Mouse (Mus musculus) MEL (cell line): ENCODE measurements around the gene Extl1. TPM values are rescaled to one million over a fixed set of nuclear protein-coding genes. Genes with fewer than 3 reads are reported as not detected.
"Not testable (repeated sequence)": the region's sequence is repeated elsewhere in the genome, so short reads cannot be mapped to it uniquely, and the experiment has no call there.

Source experiments
- DNase-seq: peaks from one replicate; pipeline ENCODE4 v3.0.0; 2011; ENCODE audit warnings: low read depth, low spot score
- H3K27ac ChIP-seq: 2 replicates; pipeline ENCODE4 v1.5.1; 2012; ENCODE audit warnings: low read depth, mild to moderate bottlenecking, control low read depth, low read length, moderate library complexity; ENCODE audit not compliant: control insufficient read depth
- H3K27me3 ChIP-seq, 2 experiments: fragments of 150-350 bp in 1 of 2; sonication (generic) in 1 of 2; 2 replicates each; pipeline ENCODE4 v1.6.1; 2012; ENCODE audit warnings: low read length in 2 of 2, mild to moderate bottlenecking in 2 of 2, improper control_type of control experiment in 1 of 2, moderate library complexity in 1 of 2; ENCODE audit not compliant: insufficient read depth in 2 of 2, control insufficient read depth in 1 of 2
- H3K36me3 ChIP-seq, 2 experiments: 2 replicates each; pipeline ENCODE4 v1.6.1; 2012 to 2014; ENCODE audit warnings: low read length in 2 of 2, improper control_type of control experiment in 1 of 2, inconsistent platforms in 1 of 2, mild to moderate bottlenecking in 1 of 2; ENCODE audit not compliant: insufficient read depth in 2 of 2, control insufficient read depth in 1 of 2
- H3K4me1 ChIP-seq, 2 experiments: fragments of 150-350 bp in 1 of 2; sonication (generic) in 1 of 2; 2 replicates each; pipeline ENCODE4 v1.6.1; 2012; ENCODE audit warnings: low read length in 2 of 2, improper control_type of control experiment in 1 of 2, mild to moderate bottlenecking in 1 of 2; ENCODE audit not compliant: insufficient read depth in 2 of 2, control insufficient read depth in 1 of 2
- H3K4me3 ChIP-seq, 2 experiments: fragments of 150-350 bp in 1 of 2; sonication (generic) in 1 of 2; 2 replicates each; pipeline ENCODE4 v1.5.1; 2012; ENCODE audit warnings: low read depth in 2 of 2, low read length in 2 of 2, mild to moderate bottlenecking in 2 of 2, moderate library complexity in 2 of 2, control low read depth in 1 of 2, improper control_type of control experiment in 1 of 2; ENCODE audit not compliant: control insufficient read depth in 1 of 2, insufficient read depth in 1 of 2
- H3K79me2 ChIP-seq: 2 replicates; pipeline ENCODE4 v1.6.1; 2012; ENCODE audit warnings: mild to moderate bottlenecking, low read length, moderate library complexity; ENCODE audit not compliant: control insufficient read depth, poor library complexity, insufficient read depth
- H3K9ac ChIP-seq: 2 replicates; pipeline ENCODE4 v1.6.1; 2012; ENCODE audit warnings: low read depth, mild to moderate bottlenecking, control low read depth, low read length, moderate library complexity; ENCODE audit not compliant: control insufficient read depth, poor library complexity, severe bottlenecking
- H3K9me3 ChIP-seq: fragments of 150-350 bp; sonication (generic); replicated peaks from 2 replicates; pipeline ENCODE4 v1.6.1; 2012; ENCODE audit warnings: mild to moderate bottlenecking, low read length, improper control_type of control experiment, moderate library complexity; ENCODE audit not compliant: insufficient read depth
- CTCF ChIP-seq, 3 experiments: IDR thresholded peaks in 2 of 3; conservative IDR thresholded peaks in 1 of 3; 2 replicates each; pipeline ENCODE4 v1.5.1; 2011 to 2012; ENCODE audit warnings: low read length in 3 of 3, low read depth in 2 of 3, mild to moderate bottlenecking in 2 of 3, improper control_type of control experiment in 1 of 3, inconsistent platforms in 1 of 3, mixed read lengths in 1 of 3, moderate library complexity in 1 of 3; ENCODE audit not compliant: control insufficient read depth in 1 of 3, insufficient read depth in 1 of 3, poor library complexity in 1 of 3, severe bottlenecking in 1 of 3
- EP300 ChIP-seq, 2 experiments: IDR thresholded peaks; 2 replicates each; pipeline ENCODE4 v1.6.1; 2011; ENCODE audit warnings: improper control_type of control experiment in 2 of 2, low read length in 2 of 2, low read depth in 1 of 2, mild to moderate bottlenecking in 1 of 2
- ETS1 ChIP-seq: IDR thresholded peaks from 2 replicates; pipeline ENCODE4 v1.6.1; 2012; ENCODE audit warnings: low read depth, mild to moderate bottlenecking, inconsistent platforms, low read length, improper control_type of control experiment, moderate library complexity
- GATA1 ChIP-seq: IDR thresholded peaks from 2 replicates; pipeline ENCODE4 v1.6.1; 2011; ENCODE audit warnings: low read depth, low read length, improper control_type of control experiment
- HCFC1 ChIP-seq: IDR thresholded peaks from 2 replicates; pipeline ENCODE4 v1.6.1; 2012; ENCODE audit warnings: low read depth, mild to moderate bottlenecking, inconsistent platforms, low read length, improper control_type of control experiment, moderate library complexity
- MAZ ChIP-seq: IDR thresholded peaks from 2 replicates; pipeline ENCODE4 v1.6.1; 2012; ENCODE audit warnings: low read depth, mild to moderate bottlenecking, inconsistent platforms, low read length, improper control_type of control experiment
- MYC ChIP-seq: IDR thresholded peaks from 2 replicates; pipeline ENCODE4 v1.6.1; 2011; ENCODE audit warnings: low read depth, mild to moderate bottlenecking, low read length, improper control_type of control experiment, moderate library complexity
- NELFE ChIP-seq: IDR thresholded peaks from 2 replicates; pipeline ENCODE4 v1.6.1; 2011; ENCODE audit warnings: low read depth, low read length, improper control_type of control experiment
- NRF1 ChIP-seq: IDR thresholded peaks from 2 replicates; pipeline ENCODE4 v1.6.1; 2014; ENCODE audit warnings: low read depth, mild to moderate bottlenecking, inconsistent platforms, low read length, improper control_type of control experiment, moderate library complexity; ENCODE audit not compliant: poor library complexity, insufficient read depth, severe bottlenecking
- POLR2A ChIP-seq, 2 experiments: IDR thresholded peaks; 2 replicates each; pipeline ENCODE4 v1.6.1; 2011 to 2012; ENCODE audit warnings: low read length in 2 of 2, mild to moderate bottlenecking in 2 of 2, control low read depth in 1 of 2, improper control_type of control experiment in 1 of 2, low read depth in 1 of 2, moderate library complexity in 1 of 2; ENCODE audit not compliant: control insufficient read depth in 1 of 2, insufficient read depth in 1 of 2, poor library complexity in 1 of 2
- POLR2AphosphoS2 ChIP-seq: IDR thresholded peaks from 2 replicates; pipeline ENCODE4 v1.6.1; 2011; ENCODE audit warnings: low read length, improper control_type of control experiment
- SIN3A ChIP-seq: IDR thresholded peaks from 2 replicates; pipeline ENCODE4 v1.6.1; 2012; ENCODE audit warnings: low read length, improper control_type of control experiment, inconsistent platforms
- SMC3 ChIP-seq: IDR thresholded peaks from 2 replicates; pipeline ENCODE4 v1.6.1; 2011; ENCODE audit warnings: low read depth, low read length, improper control_type of control experiment
- TAL1 ChIP-seq: IDR thresholded peaks from 2 replicates; pipeline ENCODE4 v1.6.1; 2012; ENCODE audit warnings: mild to moderate bottlenecking, inconsistent platforms, low read length, moderate library complexity, mixed read lengths
- TBP ChIP-seq: IDR thresholded peaks from 2 replicates; pipeline ENCODE4 v1.8.0; 2011; ENCODE audit warnings: low read depth, low read length, improper control_type of control experiment
- TCF12 ChIP-seq: IDR thresholded peaks from 2 replicates; pipeline ENCODE4 v1.6.1; 2014; ENCODE audit warnings: low read depth, mild to moderate bottlenecking, inconsistent platforms, low read length, improper control_type of control experiment, moderate library complexity
- UBTF ChIP-seq: IDR thresholded peaks from 2 replicates; pipeline ENCODE4 v1.6.1; 2012; ENCODE audit warnings: low read depth, mild to moderate bottlenecking, inconsistent platforms, low read length, improper control_type of control experiment, moderate library complexity, borderline replicate concordance; ENCODE audit not compliant: insufficient read depth
- USF1 ChIP-seq: IDR thresholded peaks from 2 replicates; pipeline ENCODE4 v1.6.1; 2014; ENCODE audit warnings: low read depth, mild to moderate bottlenecking, inconsistent platforms, low read length, improper control_type of control experiment, moderate library complexity
- USF2 ChIP-seq, 2 experiments: IDR thresholded peaks; 2 replicates each; pipeline ENCODE4 v1.6.1; 2011 to 2012; ENCODE audit warnings: improper control_type of control experiment in 2 of 2, low read length in 2 of 2, borderline replicate concordance in 1 of 2, inconsistent platforms in 1 of 2, low read depth in 1 of 2, mild to moderate bottlenecking in 1 of 2; ENCODE audit not compliant: insufficient read depth in 1 of 2
- ZNF384 ChIP-seq: IDR thresholded peaks from 2 replicates; pipeline ENCODE4 v1.6.1; 2012; ENCODE audit warnings: low read depth, mild to moderate bottlenecking, inconsistent platforms, low read length, improper control_type of control experiment
- polyA plus RNA-seq, 2 experiments: library from polyadenylated mRNA; stranded (reverse) in 1 of 2; unstranded in 1 of 2; fragments of >175 nt in 1 of 2; fragments of >200 nt in 1 of 2; gene quantifications; 2 replicates each; pipeline versions ENCODE4 v1.2.1 to v1.2.4; 2012; ENCODE audit warnings: low replicate concordance in 2 of 2, low read depth in 1 of 2; ENCODE audit not compliant: insufficient read length in 2 of 2, insufficient read depth in 1 of 2, missing spikeins in 1 of 2
- total RNA-seq: library from RNA; depleted of rRNA; stranded (reverse); fragments of 300-350 nt; gene quantifications from 2 replicates; pipeline ENCODE4 v1.2.3, GENCODE M21; 2012

The Extl1 gene
- total and polyA plus RNA-seq, 3 experiments: 0.04 to 0.33 TPM; not detected in 1

- TF ChIP-seq UBTF: no peak
- no peak for TF ChIP-seq HCFC1
- peak; percentile 45; the same call in 1 of the 2 replicates for TF ChIP-seq TCF12
- TF ChIP-seq MYC: no peak
- 0 out of 2 replicates have a peak, but pooled peaks have one; percentile 42 for TF ChIP-seq GATA1
- TF ChIP-seq USF1: no peak
- peak; percentile 25 to 50; a peak in 2 of 4 replicates for TF ChIP-seq EP300 (IDR thresholded peaks at IDR 0.05; ENCODE audit: low read depth in 1 of 2, low read length in 2 of 2)
- TF ChIP-seq TAL1: no peak
- Histone ChIP-seq H3K4me1 (peaks cover 4 to 5% of the 10 kb centered on the region in 2 experiments; a peak in 3 of 4 replicates), H3K9ac (no peak overlapping the region), H3K9me3 (no peaks in the 10 kb centered on the region), H3K79me2 (no peaks in the 10 kb centered on the region), H3K36me3 (peaks cover 0 to under 1% of the 10 kb centered on the region in 2 experiments; a peak in 1 of 4 replicates), H3K27me3 (no peaks in the 10 kb centered on the region), H3K4me3 (no peak overlapping the region; a peak in 1 of 4 replicates), H3K27ac (no peak overlapping the region)
- DNase-seq: peak; percentile 27
These were observed 41.4 kb downstream of the Extl1 start for GRCm38 (mm10) chr4:134342213-134342779.

- H3K27me3 ChIP-seq, H3K4me3 ChIP-seq, DNase-seq, H3K9ac ChIP-seq, H3K36me3 ChIP-seq, H3K9me3 ChIP-seq, H3K4me1 ChIP-seq, H3K79me2 ChIP-seq, H3K27ac ChIP-seq: not testable (repeated sequence)
These were observed 42.4 kb downstream of the Extl1 start for GRCm38 (mm10) chr4:134341231-134341630.

GRCm38 (mm10) chr4:134330281-134330680, 53.4 kb downstream of the Extl1 start:
- no peak for DNase-seq
- Histone ChIP-seq H3K9me3 (no peaks in the 10 kb centered on the region), H3K4me3 (no peak overlapping the region), H3K36me3 (no peaks in the 10 kb centered on the region), H3K79me2 (no peaks in the 10 kb centered on the region), H3K4me1 (no peaks in the 10 kb centered on the region), H3K27me3 (0 out of 4 replicates have a peak, but pooled peaks cover 0 to 1% of the 10 kb centered on the region in 2 experiments), H3K27ac (no peak overlapping the region), H3K9ac (no peak overlapping the region)
- TF ChIP-seq ETS1 (no peak), ZNF384 (no peak), NRF1 (no peak), UBTF (no peak), CTCF (IDR thresholded peaks at IDR 0.05 in 2 of 3, conservative IDR thresholded peaks at IDR 0.05 in 1 of 3; ENCODE audit: control insufficient read depth in 1 of 3, insufficient read depth in 1 of 3, low read depth in 2 of 3, low read length in 3 of 3, poor library complexity in 1 of 3, severe bottlenecking in 1 of 3) (no peak), SMC3 (no peak), TAL1 (no peak), MAZ (no peak), SIN3A (no peak), TBP (no peak), POLR2AphosphoS2 (no peak), NELFE (no peak), TCF12 (no peak), POLR2A (IDR thresholded peaks at IDR 0.05; ENCODE audit: control insufficient read depth in 1 of 2, insufficient read depth in 1 of 2, low read depth in 1 of 2, low read length in 2 of 2, poor library complexity in 1 of 2) (no peak), USF2 (IDR thresholded peaks at IDR 0.05; ENCODE audit: borderline replicate concordance in 1 of 2, insufficient read depth in 1 of 2, low read depth in 1 of 2, low read length in 2 of 2) (no peak), EP300 (IDR thresholded peaks at IDR 0.05; ENCODE audit: low read depth in 1 of 2, low read length in 2 of 2) (no peak)
